Mouse (Mus musculus) forebrain, embryonic 10.5 days (tissue): ENCODE measurements at regions not wholly inside any gene's neighbourhood (a gene's known extent, or its start where the extent isn't known, plus 50 kb on each side); places are given as distances from the start of the nearest gene placed in this dataset.

Experiments used
- DNase-seq: peaks from one replicate; pipeline ENCODE4 v3.0.0-alpha.2; 2017; ENCODE audit warnings: low spot score; ENCODE audit errors: extremely low spot score
- H3K27ac ChIP-seq: fragments of 300-500 bp; sonication (generic); 2 replicates; pipeline ENCODE4 v1.5.1; 2016; ENCODE audit warnings: mild to moderate bottlenecking
- H3K27me3 ChIP-seq: fragments of 300-500 bp; sonication (generic); 2 replicates; pipeline ENCODE4 v1.6.1; 2016; ENCODE audit warnings: mild to moderate bottlenecking; ENCODE audit not compliant: poor library complexity, severe bottlenecking
- H3K36me3 ChIP-seq: fragments of 300-500 bp; sonication (generic); replicated peaks from 2 replicates; pipeline ENCODE4 v1.6.1; 2016; ENCODE audit warnings: mild to moderate bottlenecking, moderate library complexity
- H3K4me1 ChIP-seq: fragments of 300-500 bp; sonication (generic); 2 replicates; pipeline ENCODE4 v1.6.1; 2016
- H3K4me3 ChIP-seq: fragments of 300-500 bp; sonication (generic); 2 replicates; pipeline ENCODE4 v1.5.1; 2016; ENCODE audit warnings: mild to moderate bottlenecking, moderate library complexity
- H3K9me3 ChIP-seq: fragments of 300-500 bp; sonication (generic); 2 replicates; pipeline ENCODE4 v1.6.1; 2016; ENCODE audit warnings: mild to moderate bottlenecking, moderate library complexity
- WGBS: fragments of 180-500 bp; shearing (Covaris S2); methylation state at CpG from one replicate; pipeline ENCODE4 v1.1.7; 2016; 5-methylcytosine and 5-hydroxymethylcytosine counted together

DNA sequence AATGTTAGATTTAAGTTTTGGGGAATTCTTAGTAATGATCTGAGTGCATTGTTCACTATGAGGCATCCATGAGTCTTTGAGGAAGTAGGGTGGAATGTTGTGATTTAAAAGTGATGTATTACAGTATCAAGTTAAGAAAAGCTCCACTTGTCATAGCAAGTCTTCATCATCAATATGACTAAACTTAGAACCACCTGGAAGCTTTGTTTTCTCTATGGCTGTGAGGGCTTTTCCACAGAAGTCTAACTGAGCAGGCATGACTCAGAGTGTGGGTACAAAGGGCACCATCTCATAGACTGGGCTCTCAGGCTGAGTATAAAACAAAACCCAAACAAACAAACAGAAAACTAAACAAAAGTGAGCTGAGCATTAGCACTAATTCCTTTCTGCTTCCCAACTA is 112.4 kb upstream of the Nova1 start:
- Histone ChIP-seq H3K4me1 (no peaks in the 10 kb centered on the region), H3K9me3 (no peaks in the 10 kb centered on the region), H3K27ac (no peak overlapping the region), H3K4me3 (no peak overlapping the region), H3K36me3 (no peaks in the 10 kb centered on the region), H3K27me3 (no peaks in the 10 kb centered on the region)
- no peak for DNase-seq

DNA sequence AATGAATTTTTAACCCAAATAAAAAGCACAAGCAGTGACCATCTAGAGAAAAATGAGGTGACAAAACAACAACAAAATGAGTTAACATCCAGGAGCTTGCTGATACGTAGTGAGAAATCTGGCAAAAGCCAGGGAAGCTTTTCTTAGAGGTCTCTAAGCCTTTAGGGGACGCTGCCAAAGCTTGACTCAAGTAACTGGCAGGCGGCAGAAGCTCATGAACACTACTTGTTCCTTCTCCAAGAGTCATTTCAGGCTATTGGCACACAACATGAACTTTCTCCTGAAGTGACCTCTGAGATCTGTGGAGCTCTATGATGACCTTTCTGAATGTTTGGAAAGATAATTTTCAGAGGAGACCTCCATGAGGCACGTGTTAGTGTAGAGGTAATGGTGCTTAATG is 98.6 kb upstream of the Nova1 start:
- WGBS: 74% methylated on average over 4 of the region's 4 CpGs
- Histone ChIP-seq H3K27me3 (no peaks in the 10 kb centered on the region), H3K4me3 (no peak overlapping the region), H3K9me3 (no peaks in the 10 kb centered on the region), H3K4me1 (no peaks in the 10 kb centered on the region), H3K36me3 (no peaks in the 10 kb centered on the region), H3K27ac (no peak overlapping the region)
- DNase-seq: no peak

DNA sequence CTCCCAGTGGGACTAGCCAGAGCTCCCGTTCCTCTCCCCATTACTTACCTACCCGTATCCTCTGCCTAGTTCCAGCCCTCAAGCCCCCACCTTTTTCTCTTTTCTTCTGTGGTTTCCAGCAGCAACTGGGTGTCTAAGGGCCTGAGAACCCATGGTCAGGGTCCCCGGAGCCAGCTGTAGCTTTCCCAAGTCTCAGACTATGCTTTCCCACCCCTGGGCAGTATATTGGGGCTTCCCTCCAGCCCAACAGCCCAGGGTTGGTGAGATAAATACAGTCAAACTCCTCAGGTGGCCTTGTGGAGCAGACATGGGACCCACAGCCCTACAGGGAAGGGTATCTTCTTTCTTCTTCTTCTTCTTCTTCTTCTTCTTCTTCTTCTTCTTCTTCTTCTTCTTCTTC is 59.4 kb upstream of the Nova1 start:
- Histone ChIP-seq H3K36me3 (no peaks in the 10 kb centered on the region), H3K4me1 (no peaks in the 10 kb centered on the region), H3K27ac (no peak overlapping the region), H3K9me3 (no peaks in the 10 kb centered on the region), H3K4me3 (no peak overlapping the region), H3K27me3 (no peaks in the 10 kb centered on the region)
- WGBS: 87% methylated on average over 3 of the region's 3 CpGs
- no peak for DNase-seq

DNA sequence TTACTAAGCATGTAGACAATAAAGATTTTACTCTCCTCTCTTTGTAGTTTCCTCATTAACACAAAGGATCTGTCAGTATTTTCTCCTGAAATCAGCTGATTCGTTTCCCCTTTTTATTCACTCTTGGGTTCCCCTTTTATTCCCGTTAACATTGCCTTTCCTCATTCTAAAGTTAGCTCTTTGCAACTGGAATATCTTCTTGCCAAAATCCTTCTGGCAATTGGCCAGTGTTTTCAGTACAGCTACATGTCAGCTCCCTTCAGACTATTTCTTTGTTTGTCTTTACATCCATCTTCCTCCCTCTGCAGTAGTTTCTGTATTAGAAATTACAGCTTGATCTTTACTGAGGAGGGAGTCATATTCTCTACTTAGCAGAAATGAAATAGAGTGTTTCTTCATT is 51.4 kb upstream of the Nova1 start:
- Histone ChIP-seq H3K9me3 (no peaks in the 10 kb centered on the region), H3K27ac (no peak overlapping the region), H3K4me1 (no peaks in the 10 kb centered on the region), H3K4me3 (no peak overlapping the region), H3K27me3 (no peaks in the 10 kb centered on the region), H3K36me3 (no peaks in the 10 kb centered on the region)
- no peak for DNase-seq
- WGBS: 51% methylated on average over 2 of the region's 2 CpGs
